Mouse (Mus musculus) ovary, adult 2 months (tissue): ENCODE measurements around the gene Smurf1. TPM values are rescaled to one million over a fixed set of nuclear protein-coding genes. Genes with fewer than 3 reads are reported as not detected.

Experiments
- polyA plus RNA-seq: library from polyadenylated mRNA; depleted of rRNA; stranded (reverse); fragments of >200 nt; gene quantifications from 2 replicates; pipeline ENCODE4 v1.2.3, GENCODE M21; 2012; rRNA removed

The Smurf1 gene
- 38.1 and 41.5 TPM in 2 replicates for polyA plus RNA-seq

DNA sequence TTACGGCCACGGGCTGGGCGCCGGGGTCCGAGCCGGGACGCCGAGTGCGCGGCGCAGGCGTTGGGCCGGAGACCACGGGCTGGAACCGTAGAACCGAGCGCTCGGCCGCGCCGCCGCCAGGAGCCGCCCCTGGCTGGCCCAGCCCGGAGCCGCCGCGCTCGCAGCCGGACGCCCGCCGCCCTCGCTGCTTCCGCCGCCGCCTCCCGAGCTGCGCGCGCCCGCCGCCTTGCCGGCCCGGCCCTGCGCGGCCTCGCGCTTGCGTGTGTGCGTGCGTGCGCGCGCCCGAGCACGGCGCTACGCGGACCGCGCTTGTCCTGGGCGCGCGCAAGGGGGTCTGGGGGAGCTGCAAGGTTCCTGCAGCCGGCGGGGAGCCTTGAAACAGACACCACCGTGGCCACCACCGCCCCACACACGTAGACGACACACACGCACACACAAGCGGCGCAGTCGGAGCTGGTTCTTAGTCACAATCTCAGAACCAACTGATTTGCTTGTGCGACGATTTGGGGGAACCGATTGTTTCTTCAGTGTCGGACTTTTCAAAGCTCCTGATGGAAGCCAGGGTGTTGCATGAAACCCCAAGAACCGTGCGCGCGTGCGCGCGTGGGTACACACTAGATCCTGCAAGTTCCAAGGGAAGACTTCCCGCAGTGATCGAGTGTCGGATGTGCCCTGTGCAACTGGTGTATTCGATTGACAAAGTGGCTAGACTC, at the start of gene Smurf1:
TSS of gene Smurf1 (minus strand) at position 209 of the 713 bp plus-strand sequence.

Other genes starting within 250 kb of the Smurf1 start
- gene Tmem130, start 204.0 kb downstream of the Smurf1 start, polyA plus RNA-seq: 0.64 and 1.4 TPM in 2 replicates
- gene Trrap, start 198.1 kb downstream of the Smurf1 start, polyA plus RNA-seq: 201 and 273 TPM in 2 replicates
- not detected in 2 replicates for gene Gm4871, start 66.9 kb upstream of the Smurf1 start, polyA plus RNA-seq
- gene 1700018F24Rik, start 77.1 kb upstream of the Smurf1 start, polyA plus RNA-seq: not detected in 2 replicates
- gene Arpc1a, start 118.0 kb upstream of the Smurf1 start, polyA plus RNA-seq: 107 and 120 TPM in 2 replicates
- gene Kpna7, start 118.2 kb upstream of the Smurf1 start, polyA plus RNA-seq: 11.9 and 14.3 TPM in 2 replicates
- 1,010 and 1,065 TPM in 2 replicates for gene Arpc1b, start 148.4 kb upstream of the Smurf1 start, polyA plus RNA-seq
- gene Pdap1, start 174.4 kb upstream of the Smurf1 start, polyA plus RNA-seq: 25.8 and 33.3 TPM in 2 replicates
- gene Bud31, start 174.5 kb upstream of the Smurf1 start, polyA plus RNA-seq: 50.3 and 53.3 TPM in 2 replicates
- gene Ptcd1, start 201.3 kb upstream of the Smurf1 start, polyA plus RNA-seq: 18.4 and 19.7 TPM in 2 replicates
- 26.0 and 31.7 TPM in 2 replicates for gene Cpsf4, start 201.4 kb upstream of the Smurf1 start, polyA plus RNA-seq
- gene Atp5j2, start 226.2 kb upstream of the Smurf1 start, polyA plus RNA-seq: 55.2 and 72.4 TPM in 2 replicates
- 2.6 and 3.5 TPM in 2 replicates for gene Zkscan14, start 236.0 kb upstream of the Smurf1 start, polyA plus RNA-seq
- 6.3 and 6.9 TPM in 2 replicates for gene Zkscan5, start 238.7 kb upstream of the Smurf1 start, polyA plus RNA-seq